Comparison of ENCODE assay signal across 16 mouse cellular contexts in genomic region chr5:36727136-36727535, GRCm38 (mm10). TPM values are rescaled to one million over a fixed set of nuclear protein-coding genes. Genes with fewer than 3 reads are reported as not detected.
DNase-seq lines count a peak whose midpoint lies in the region; TF ChIP-seq lines count a peak whose summit lies in the region.
"Had no signal": no experiment of that assay in that cellular context is flagged by ENCODE, and none has a peak within 500 bp of the region (broad histone marks: within the 10 kb centered on the region; RNA-seq: fewer than 3 reads in every experiment).

No protein-coding gene starts in this region.

- TF ChIP-seq CTCF in liver, adult 2 months (IDR thresholded peaks at IDR 0.05; ENCODE audit: low read depth, low read length) = no peak
- no peak for TF ChIP-seq CTCF in small intestine, adult 2 months (IDR thresholded peaks at IDR 0.05; ENCODE audit: extremely low read depth, insufficient read length, insufficient replicate concordance, low read depth, low read length)

- DNase-seq in liver, adult 2 months (ENCODE audit: extremely low read depth, low read depth, low spot score) = peak; percentile 80
- DNase-seq in liver = no peak
- DNase-seq in cerebellum, adult 11 months = peak; percentile 43
- peak; percentile 55 to 60 for DNase-seq in cerebellum, postnatal 36 days
- no peak for DNase-seq in embryonic facial prominence, embryonic 10.5 days (ENCODE audit: low spot score)
- DNase-seq in urinary bladder, adult 2 months (ENCODE audit: low spot score) = no peak
- no peak for DNase-seq in embryo, embryonic 10 days (ENCODE audit: low spot score)
- DNase-seq: heart, postnatal 10 days; layer of hippocampus, adult 9-11 months; right cerebral cortex, postnatal 4 days had no signal

- no peak overlapping the region for H3K9ac ChIP-seq in liver, adult 2 months (ENCODE audit: low read depth, low read length)
- H3K9ac ChIP-seq: hindbrain, embryonic 14.5 days; midbrain, embryonic 12.5 days had no signal

- H3K27me3 ChIP-seq in liver, adult 2 months (ENCODE audit: control insufficient read depth, insufficient read depth, low read length) = no peaks in the 10 kb centered on the region
- H3K27me3 ChIP-seq in small intestine, adult 2 months (ENCODE audit: control insufficient read depth, insufficient read depth, low read length) = no peaks in the 10 kb centered on the region
- no peaks in the 10 kb centered on the region for H3K27me3 ChIP-seq in embryonic facial prominence, embryonic 10.5 days (replicated peaks; ENCODE audit: low read depth, poor library complexity, severe bottlenecking)
- H3K27me3 ChIP-seq: embryonic facial prominence, embryonic 13.5 days; midbrain, embryonic 12.5 days; Patski had no signal

- WGBS in liver, adult 2 months = 17% methylated on average over 2 of the region's 2 CpGs
- WGBS in small intestine, adult 2 months = 23% methylated on average over 2 of the region's 2 CpGs
- 63% methylated on average over 2 of the region's 2 CpGs for WGBS in embryonic facial prominence, embryonic 10.5 days

- H3K9me3 ChIP-seq in embryonic facial prominence, embryonic 10.5 days = no peaks in the 10 kb centered on the region
- H3K9me3 ChIP-seq: embryonic facial prominence, embryonic 13.5 days; forebrain, embryonic 10.5 days; midbrain, embryonic 12.5 days had no signal

- TF ChIP-seq POLR2A in liver, adult 2 months (IDR thresholded peaks at IDR 0.05; ENCODE audit: extremely low read depth, insufficient read depth, low read length) = no peak
- TF ChIP-seq POLR2A in small intestine, adult 2 months (IDR thresholded peaks at IDR 0.05; ENCODE audit: low read depth, low read length) = no peak

- H3K4me1 ChIP-seq in liver, adult 2 months (ENCODE audit: control insufficient read depth, insufficient read depth, low read length) = peaks cover 29% of the 10 kb centered on the region
- H3K4me1 ChIP-seq in small intestine, adult 2 months (ENCODE audit: control insufficient read depth, insufficient read depth, insufficient read length, low read length) = peaks cover 62% of the 10 kb centered on the region
- H3K4me1 ChIP-seq in embryonic facial prominence, embryonic 10.5 days = peaks cover 28% of the 10 kb centered on the region
- H3K4me1 ChIP-seq: embryonic facial prominence, embryonic 13.5 days; midbrain, embryonic 12.5 days had no signal

- no peaks in the 10 kb centered on the region for H3K36me3 ChIP-seq in liver, adult 2 months (ENCODE audit: control insufficient read depth, insufficient read depth, low read length)
- H3K36me3 ChIP-seq in small intestine, adult 2 months (ENCODE audit: control insufficient read depth, insufficient read depth, low read length) = no peaks in the 10 kb centered on the region
- H3K36me3 ChIP-seq in embryonic facial prominence, embryonic 10.5 days (replicated peaks) = no peaks in the 10 kb centered on the region
- H3K36me3 ChIP-seq: embryonic facial prominence, embryonic 13.5 days; forebrain, embryonic 10.5 days; midbrain, embryonic 12.5 days had no signal

- no peaks in the 10 kb centered on the region for H3K79me2 ChIP-seq in liver, adult 2 months (ENCODE audit: control insufficient read depth, insufficient read depth, low read length)

- peak overlapping the region; percentile 77 for H3K27ac ChIP-seq in liver, adult 2 months (replicated peaks; ENCODE audit: insufficient read depth, low read depth, low read length)
- H3K27ac ChIP-seq in small intestine, adult 2 months (ENCODE audit: insufficient read depth, low read depth, low read length) = peak overlapping the region; percentile 82
- H3K27ac ChIP-seq in embryonic facial prominence, embryonic 10.5 days (replicated peaks) = no peak overlapping the region
- H3K27ac ChIP-seq: embryonic facial prominence, embryonic 13.5 days; forebrain, embryonic 10.5 days; hindbrain, embryonic 14.5 days; midbrain, embryonic 12.5 days had no signal

- H3K4me3 ChIP-seq in liver, adult 2 months (ENCODE audit: insufficient read depth, low read depth, low read length) = no peak overlapping the region
- no peak overlapping the region for H3K4me3 ChIP-seq in small intestine, adult 2 months (ENCODE audit: low read depth, low read length)
- H3K4me3 ChIP-seq in embryonic facial prominence, embryonic 10.5 days = no peak overlapping the region
- H3K4me3 ChIP-seq: embryonic facial prominence, embryonic 13.5 days; forebrain, embryonic 10.5 days; midbrain, embryonic 12.5 days had no signal

RNA-seq across cellular contexts. Expression of gene Bloc1s4, which starts 21.3 kb away (rescaled TPM):
- 12.9 and 15.7 TPM in 2 replicates for total RNA-seq in liver, adult 2 months (2014; rRNA removed)
- 16.5 and 19.4 TPM in 2 replicates for polyA plus RNA-seq in liver, adult 2 months (2012; rRNA removed)
- polyA plus RNA-seq in small intestine, adult 2 months (2012; rRNA removed) = 30.4 and 31.0 TPM in 2 replicates
- polyA plus RNA-seq in embryonic facial prominence, embryonic 10.5 days (2016; fragmentation: Nextera tagmentation; extraction: Ambion mirVana) = 20.5 and 24.2 TPM in 2 replicates
- polyA plus RNA-seq in urinary bladder, adult 2 months (2012; rRNA removed) = 19.0 and 26.2 TPM in 2 replicates

RNA-seq across cellular contexts. Expression of gene D5Ertd579e, which starts 31.3 kb away (rescaled TPM):
- 26.6 and 31.5 TPM in 2 replicates for total RNA-seq in liver, adult 2 months (2014; rRNA removed)
- 11.5 and 12.7 TPM in 2 replicates for polyA plus RNA-seq in liver, adult 2 months (2012; rRNA removed)
- 14.4 and 27.4 TPM in 2 replicates for polyA plus RNA-seq in small intestine, adult 2 months (2012; rRNA removed)
- polyA plus RNA-seq in embryonic facial prominence, embryonic 10.5 days (2016; fragmentation: Nextera tagmentation; extraction: Ambion mirVana) = 25.7 and 28.5 TPM in 2 replicates
- 27.9 and 35.3 TPM in 2 replicates for polyA plus RNA-seq in urinary bladder, adult 2 months (2012; rRNA removed)

Comparison
In these comparisons a context has a peak if more than half of its experiments do, and no peak if none do; other contexts are left out.
1. DNase-seq: peak in liver, adult 2 months (single experiment), cerebellum, adult 11 months (single experiment) and cerebellum, postnatal 36 days (2 of 2); none in liver (single experiment), embryonic facial prominence, embryonic 10.5 days (single experiment), urinary bladder, adult 2 months (single experiment) and embryo, embryonic 10 days (single experiment).